Mouse (Mus musculus): ENCODE data around the gene Tbc1d14. TPM values are rescaled to one million over a fixed set of nuclear protein-coding genes. Genes with fewer than 3 reads are reported as not detected.

Tbc1d14 gene
- polyA plus RNA-seq, 1 experiment = not detected

DNA sequence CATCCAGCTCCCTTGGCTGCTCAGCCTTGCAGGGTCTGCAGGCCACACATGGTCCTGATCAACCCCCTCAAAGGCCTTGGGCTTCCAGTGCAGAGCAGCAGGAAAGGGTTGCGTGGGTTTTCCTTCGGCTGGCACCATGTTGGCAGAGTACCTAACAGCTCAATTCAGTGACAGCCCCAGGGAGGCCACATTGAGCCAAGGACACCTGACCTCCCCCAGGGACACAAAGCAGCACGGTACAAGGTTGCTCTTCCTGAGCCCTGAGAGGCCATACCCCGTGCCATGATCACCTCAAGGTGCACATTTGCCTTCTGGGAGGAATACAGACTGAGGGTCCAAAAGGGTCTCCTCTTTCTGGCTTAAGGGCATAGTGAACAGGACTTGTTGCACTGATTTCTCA lies 148.5 kb downstream of the Tbc1d14 start:
- Histone ChIP-seq H3K4me3 (ENCODE audit: insufficient read depth, low read depth, low read length) (no peak overlapping the region), H3K27ac (ENCODE audit: insufficient read depth, low read depth, low read length) (no peak overlapping the region), H3K4me1 (ENCODE audit: control insufficient read depth, insufficient read depth, low read length) (peaks cover 9% of the 10 kb centered on the region)
- WGBS = 78% methylated on average over 4 of the region's 4 CpGs
- no peak for TF ChIP-seq POLR2A (IDR thresholded peaks at IDR 0.05; ENCODE audit: insufficient read depth, low read depth, low read length)
- TF ChIP-seq CTCF (IDR thresholded peaks at IDR 0.05; ENCODE audit: insufficient read depth, low read depth, low read length) = no peak

DNA sequence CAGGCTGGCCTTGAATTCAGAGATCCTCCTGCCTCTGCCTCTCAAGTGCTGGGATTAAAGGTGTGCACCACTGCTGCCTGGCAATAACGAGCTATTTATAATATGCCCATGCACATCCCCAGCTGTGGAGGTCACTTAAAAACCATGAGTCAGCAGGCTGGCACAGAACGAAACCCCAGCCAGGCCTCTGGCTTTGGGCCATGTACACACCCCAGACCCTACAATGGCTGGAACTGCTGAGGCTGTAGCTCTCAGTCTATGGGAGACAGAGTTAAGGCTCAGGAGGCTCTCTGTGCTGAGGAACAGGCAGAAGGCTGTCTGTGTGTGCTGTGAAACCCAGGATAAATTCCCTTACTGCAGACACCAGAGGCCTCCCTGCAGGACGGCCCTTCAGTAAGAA lies 152.3 kb downstream of the Tbc1d14 start:
- no peak for TF ChIP-seq CTCF (IDR thresholded peaks at IDR 0.05; ENCODE audit: insufficient read depth, low read depth, low read length)
- no peak for TF ChIP-seq POLR2A (IDR thresholded peaks at IDR 0.05; ENCODE audit: insufficient read depth, low read depth, low read length)
- Histone ChIP-seq H3K4me3 (ENCODE audit: insufficient read depth, low read depth, low read length) (no peak overlapping the region), H3K27ac (ENCODE audit: insufficient read depth, low read depth, low read length) (no peak overlapping the region), H3K4me1 (ENCODE audit: control insufficient read depth, insufficient read depth, low read length) (peaks cover 9% of the 10 kb centered on the region)
- 56% methylated on average over 3 of the region's 3 CpGs for WGBS

Other genes starting within 250 kb of the Tbc1d14 start
- gene Sorcs2, start 195.1 kb downstream of the Tbc1d14 start, polyA plus RNA-seq (2012; ENCODE audit: insufficient read depth, insufficient read length, low replicate concordance, missing spikeins) = not detected in 2 replicates
- 130 TPM in 1 of 2 replicates, not detected in the other for gene Grpel1, start 128.3 kb downstream of the Tbc1d14 start, polyA plus RNA-seq (2012; ENCODE audit: insufficient read depth, insufficient read length, low replicate concordance, missing spikeins)
- not detected in 2 replicates for gene Tada2b, start 109.0 kb downstream of the Tbc1d14 start, polyA plus RNA-seq (2012; ENCODE audit: insufficient read depth, insufficient read length, low replicate concordance, missing spikeins)
- not detected in 2 replicates for gene Ccdc96, start 108.7 kb downstream of the Tbc1d14 start, polyA plus RNA-seq (2012; ENCODE audit: insufficient read depth, insufficient read length, low replicate concordance, missing spikeins)
- gene D5Ertd579e, start 102.7 kb upstream of the Tbc1d14 start, polyA plus RNA-seq (2012; ENCODE audit: insufficient read depth, insufficient read length, low replicate concordance, missing spikeins) = 145 and 356 TPM in 2 replicates
- gene Bloc1s4, start 155.4 kb upstream of the Tbc1d14 start, polyA plus RNA-seq (2012; ENCODE audit: insufficient read depth, insufficient read length, low replicate concordance, missing spikeins) = not detected in 2 replicates
- 561 TPM in 1 of 2 replicates, not detected in the other for gene Mrfap1, start 203.5 kb upstream of the Tbc1d14 start, polyA plus RNA-seq (2012; ENCODE audit: insufficient read depth, insufficient read length, low replicate concordance, missing spikeins)
- not detected in 2 replicates for gene Man2b2, start 237.4 kb upstream of the Tbc1d14 start, polyA plus RNA-seq (2012; ENCODE audit: insufficient read depth, insufficient read length, low replicate concordance, missing spikeins)

Data from olfactory bulb, adult 2 months (tissue).